Mouse (Mus musculus): ENCODE measurements around the gene 1700020L24Rik.
A peak's percentile ranks its signal among the peaks of the same experiment; 100 is the strongest.

Gene 1700020L24Rik

GRCm38 (mm10) chr11:83471766-83472165 lies 34.3 kb downstream of the 1700020L24Rik start:
- no peak for DNase-seq (ENCODE audit: low spot score in 2 of 2)

DNA sequence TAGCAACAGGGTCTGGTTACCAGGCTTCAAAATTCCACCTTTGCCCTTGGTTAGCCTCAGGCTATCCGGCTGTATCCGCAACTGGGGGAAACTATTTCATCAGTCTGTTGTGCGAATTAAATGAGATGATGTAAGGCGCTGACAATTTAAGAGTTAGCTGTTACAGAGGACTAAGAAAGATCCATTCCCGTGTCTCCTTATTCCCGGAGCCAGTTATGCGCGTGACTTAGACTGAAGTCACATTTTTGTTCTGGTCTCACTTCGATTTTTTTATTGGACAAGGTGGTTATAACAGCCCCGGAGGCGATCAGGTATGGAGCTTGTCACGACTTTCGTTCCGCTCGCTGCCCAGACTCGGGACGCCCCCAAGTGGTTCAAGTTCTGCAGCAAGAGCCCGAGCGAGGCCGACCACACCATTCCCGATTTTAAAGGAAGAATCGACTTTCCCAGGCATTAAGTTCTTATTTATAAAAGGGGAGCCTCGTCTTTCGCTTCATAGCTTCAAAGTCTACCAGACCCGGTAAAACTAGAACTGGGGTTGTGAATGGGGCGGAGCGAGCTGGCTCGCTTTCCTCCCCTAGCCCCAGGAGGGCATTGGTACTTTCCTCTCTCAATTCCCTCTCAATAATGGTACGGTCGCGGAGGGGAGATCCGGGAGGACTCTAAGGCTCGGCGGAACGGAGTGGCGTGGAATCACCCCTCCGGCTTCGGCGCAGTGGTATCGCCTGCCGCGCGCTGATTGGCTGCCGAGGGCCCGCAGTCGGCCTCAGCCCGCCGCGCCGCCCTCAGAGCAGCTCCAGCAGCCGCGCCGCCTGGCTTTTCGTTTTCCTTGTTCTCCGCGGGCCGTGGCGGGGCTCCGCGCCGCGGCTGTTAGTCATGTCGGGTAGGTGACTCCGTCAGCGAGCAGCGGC lies 35.1 kb downstream of the 1700020L24Rik start, which contains the start of gene Taf15:
Taf15 (plus strand) TSS at position 763 of the 911 bp plus-strand sequence.
- DNase-seq (ENCODE audit: low spot score in 2 of 2): peak; percentile 93 to 97

DNA sequence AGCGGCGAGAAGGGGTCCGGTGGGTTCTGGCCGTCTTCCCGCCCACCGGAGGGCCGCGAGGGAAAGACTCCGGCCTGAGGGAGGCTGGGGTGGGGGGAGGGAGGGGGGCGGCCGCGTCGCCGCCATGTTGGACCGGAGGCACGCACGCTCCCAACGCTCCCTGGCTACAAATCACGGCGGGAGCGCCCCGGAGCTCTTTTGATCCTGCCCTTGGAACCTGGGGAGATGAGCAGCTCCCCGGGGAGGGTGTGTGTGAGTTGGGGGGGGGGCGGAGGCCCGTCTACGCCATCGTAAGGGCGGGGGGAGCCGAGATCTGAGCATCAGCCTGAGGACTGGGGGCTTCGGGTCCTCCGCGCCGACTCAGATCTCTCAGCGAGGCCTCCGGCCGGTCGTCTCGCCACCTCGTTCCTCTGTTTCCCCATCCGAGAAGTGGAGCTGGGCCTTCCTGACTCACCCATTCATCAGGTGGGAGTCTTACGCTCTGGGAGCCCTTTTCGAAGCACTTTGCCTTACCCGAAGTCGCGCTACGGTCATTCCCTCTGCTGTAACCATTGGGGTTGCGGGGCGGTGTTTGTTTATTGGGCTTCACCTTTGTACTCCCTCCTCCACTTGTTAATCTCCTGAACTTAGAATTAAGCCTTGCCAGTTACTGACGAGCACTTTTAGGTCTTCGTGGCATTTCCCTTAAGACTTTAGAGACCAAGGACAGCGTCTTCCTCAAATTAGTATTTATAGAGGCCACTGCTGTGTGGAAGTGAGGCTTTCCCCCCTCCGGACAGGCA lies 35.9 kb downstream of the 1700020L24Rik start:
- no peak for DNase-seq (ENCODE audit: low spot score in 2 of 2)

Data from urinary bladder, adult 18-20 months (tissue).